Mouse (Mus musculus): ENCODE results near the gene Apc2.

The Apc2 gene

DNA sequence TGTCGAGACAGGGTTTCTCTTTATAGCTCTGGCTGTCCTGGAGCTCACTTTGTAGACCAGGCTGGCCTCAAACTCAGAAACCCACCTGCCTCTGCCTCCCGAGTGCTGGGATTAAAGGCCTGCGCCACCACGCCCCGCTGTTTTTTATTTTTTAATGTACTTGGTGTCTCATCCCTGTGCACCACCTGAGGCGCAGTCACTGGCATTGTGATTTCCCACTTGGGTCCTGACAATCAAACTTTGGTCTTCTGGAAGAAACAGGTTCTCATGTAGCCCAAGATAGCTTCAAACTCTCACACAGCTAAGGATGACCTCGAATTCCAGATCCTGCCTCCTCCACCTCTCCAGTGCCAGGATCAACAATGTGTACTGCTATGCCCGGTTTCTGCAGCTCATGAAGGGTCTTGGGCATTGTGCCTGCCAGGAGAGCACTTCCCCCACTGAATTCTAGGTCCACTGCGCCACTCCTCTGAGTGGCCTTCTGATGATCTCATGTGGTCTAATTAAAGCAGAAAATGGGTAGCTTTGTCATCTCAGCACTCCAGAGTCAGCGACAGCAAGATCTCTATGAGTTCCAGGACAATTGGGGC is 32.9 kb upstream of the Apc2 start:
- peak; percentile 62 for DNase-seq

- DNase-seq: peak; percentile 100
These were observed 31.2 kb upstream of the Apc2 start for GRCm38 (mm10) chr10:80264341-80265148.

- DNase-seq: no peak
These were observed 30.7 kb upstream of the Apc2 start for GRCm38 (mm10) chr10:80265149-80265486.

GRCm38 (mm10) chr10:80270099-80270498 is 25.7 kb upstream of the Apc2 start:
- no peak for DNase-seq

GRCm38 (mm10) chr10:80270734-80271181 is 25.0 kb upstream of the Apc2 start:
- DNase-seq: peak; percentile 69

GRCm38 (mm10) chr10:80271186-80271843 is 24.5 kb upstream of the Apc2 start:
- no peak for DNase-seq

DNA sequence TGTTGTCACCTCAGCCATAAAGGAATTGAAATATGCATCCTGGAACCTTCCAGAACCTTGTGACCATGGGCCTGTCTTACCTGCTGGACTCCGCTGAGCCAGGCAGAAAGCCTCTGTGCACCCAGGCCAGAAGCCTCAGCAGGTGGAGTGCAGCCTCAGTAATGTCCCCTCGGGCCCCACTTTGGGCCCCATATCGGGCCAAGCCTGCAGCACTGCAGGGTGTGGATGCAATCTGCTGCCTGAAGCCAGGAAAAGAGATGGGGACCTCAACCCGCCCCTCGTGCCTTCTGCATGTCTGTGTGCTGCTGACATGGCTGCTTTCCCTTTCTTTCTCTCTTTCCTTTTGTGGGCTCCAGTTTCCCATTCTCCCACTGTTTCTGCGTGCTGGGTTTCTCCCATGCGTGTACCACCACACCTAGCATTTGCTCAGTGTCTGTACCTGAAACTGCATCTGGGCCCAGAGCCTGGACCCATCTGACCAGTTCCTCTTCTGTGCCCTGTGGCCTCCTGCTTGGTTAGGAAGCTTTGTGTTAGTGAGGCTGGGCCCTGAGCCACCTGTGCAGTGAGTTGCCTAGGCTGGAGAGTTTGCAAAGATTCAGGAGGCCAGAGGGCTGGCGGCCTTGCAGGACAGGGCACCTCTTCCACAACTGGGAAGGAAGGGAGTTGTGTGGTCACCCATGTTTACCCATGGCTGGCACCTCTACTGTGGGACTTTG is 23.7 kb upstream of the Apc2 start:
- DNase-seq: no peak

GRCm38 (mm10) chr10:80273847-80274246 is 21.9 kb upstream of the Apc2 start:
- no peak for DNase-seq

- no peak for DNase-seq
These were observed 19.5 kb upstream of the Apc2 start for GRCm38 (mm10) chr10:80276238-80276637.

- DNase-seq: no peak
These were observed 17.4 kb upstream of the Apc2 start for GRCm38 (mm10) chr10:80278390-80278789.

DNA sequence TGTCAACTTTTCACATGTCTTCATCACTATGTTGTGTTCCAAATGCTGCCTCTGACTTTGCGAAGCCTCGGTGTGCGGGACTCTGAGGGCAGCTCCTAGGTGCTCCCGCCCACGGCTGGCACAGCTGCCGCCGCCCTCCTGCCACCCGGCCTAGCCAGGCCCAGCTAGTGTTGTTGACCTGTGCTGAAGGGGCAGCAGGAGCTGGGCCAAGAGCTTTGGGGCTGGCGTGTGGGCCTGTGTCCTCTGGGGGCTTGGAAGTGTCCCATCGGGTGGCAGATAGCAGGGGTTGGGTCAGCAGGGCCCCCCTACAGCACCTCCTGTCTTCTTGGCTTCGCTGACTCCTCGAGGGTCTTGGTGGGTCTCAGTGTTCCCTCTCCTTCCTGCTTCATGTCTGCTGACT is 16.5 kb upstream of the Apc2 start:
- DNase-seq: no peak

GRCm38 (mm10) chr10:80281304-80281703 is 14.5 kb upstream of the Apc2 start:
- no peak for DNase-seq

DNA sequence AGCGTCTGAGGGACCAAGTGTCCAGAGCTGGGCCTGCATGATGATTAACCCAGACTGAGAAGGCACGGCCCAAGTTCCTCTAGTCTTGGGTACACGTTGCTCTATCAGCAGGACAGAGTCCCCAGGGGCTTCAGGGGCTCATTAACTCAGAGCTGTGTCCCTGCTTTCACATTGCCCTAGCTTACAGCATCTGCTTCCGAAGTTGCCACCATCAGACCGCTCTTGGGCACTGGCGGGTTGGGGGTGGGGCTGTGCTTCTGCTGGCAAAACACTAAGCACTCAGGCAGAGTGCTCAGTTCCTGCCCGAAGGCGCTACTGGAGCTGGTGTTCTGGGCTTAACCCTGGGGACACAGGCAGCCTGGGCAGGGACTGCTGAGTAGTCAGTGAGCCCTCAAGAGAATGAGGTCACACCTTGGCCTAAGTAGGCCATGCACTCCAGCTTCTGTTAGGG is 13.8 kb upstream of the Apc2 start:
- DNase-seq: peak; percentile 63

- no peak for DNase-seq
These were observed 13.0 kb upstream of the Apc2 start for GRCm38 (mm10) chr10:80282481-80283441.

DNA sequence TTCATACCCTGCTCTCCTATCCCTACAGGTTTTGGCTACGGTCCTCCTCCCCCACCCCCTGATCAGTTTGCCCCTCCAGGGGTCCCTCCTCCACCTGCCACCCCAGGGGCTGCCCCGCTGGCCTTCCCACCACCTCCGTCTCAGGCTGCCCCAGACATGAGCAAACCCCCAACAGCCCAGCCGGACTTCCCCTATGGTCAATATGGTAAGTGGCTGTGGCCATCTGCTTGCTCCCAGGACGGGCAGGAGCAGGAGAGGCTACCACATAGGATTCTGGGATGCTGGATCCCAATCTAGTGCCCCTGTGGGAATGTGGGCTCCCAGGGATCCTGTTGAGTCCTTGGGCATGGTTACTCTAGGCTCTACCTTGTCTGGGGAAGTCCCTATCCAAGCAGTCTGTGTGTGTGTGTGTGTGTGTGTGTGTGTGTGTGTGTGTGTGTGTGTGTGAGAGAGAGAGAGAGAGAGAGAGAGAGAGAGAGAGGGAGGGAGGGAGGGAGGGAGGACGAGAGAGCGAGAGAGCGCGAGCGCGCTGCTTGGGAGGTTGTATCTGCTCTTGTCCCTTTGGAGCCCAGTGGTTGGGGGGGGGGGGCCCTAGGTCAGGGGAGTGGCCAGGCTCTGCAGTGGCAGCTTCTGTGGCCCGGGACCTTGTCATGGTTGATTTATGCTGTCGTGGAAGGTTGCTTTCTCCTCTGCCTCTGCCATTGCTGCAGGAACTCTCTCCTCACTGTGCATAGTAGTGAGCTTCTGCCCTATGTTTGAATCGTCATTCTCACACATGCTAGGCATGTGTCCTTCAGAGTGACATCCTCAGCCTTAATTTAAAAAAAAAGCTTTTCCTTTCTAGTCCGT is 10.3 kb upstream of the Apc2 start:
- no peak for DNase-seq

DNA sequence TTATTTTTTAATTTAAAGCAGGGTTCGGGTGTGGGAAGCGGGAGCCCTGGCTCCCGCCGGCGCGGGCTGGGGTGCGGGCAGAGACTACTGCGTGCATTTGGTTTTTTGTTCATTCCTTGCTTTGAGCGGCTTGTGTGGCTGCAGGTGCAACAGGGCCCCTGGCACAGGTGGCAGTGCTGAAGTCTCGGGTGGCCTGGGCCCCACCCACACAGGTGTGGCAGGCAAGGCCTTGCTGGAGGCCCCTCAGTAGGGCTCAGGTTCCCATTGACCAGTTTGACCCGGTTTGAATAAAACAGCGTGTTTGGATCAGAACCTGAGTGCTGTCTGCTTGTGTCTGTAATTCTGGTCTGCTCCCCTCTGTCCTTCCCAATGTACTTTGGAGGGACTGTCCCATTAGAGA is 7.7 kb upstream of the Apc2 start:
- no peak for DNase-seq

GRCm38 (mm10) chr10:80288657-80289056 is 7.1 kb upstream of the Apc2 start:
- DNase-seq: no peak

GRCm38 (mm10) chr10:80292251-80293146 is 3.3 kb upstream of the Apc2 start, which contains the start of gene Rps15:
Gene Rps15, plus strand, starts transcription at chr10:80292453.
- peak; percentile 94 for DNase-seq

DNA sequence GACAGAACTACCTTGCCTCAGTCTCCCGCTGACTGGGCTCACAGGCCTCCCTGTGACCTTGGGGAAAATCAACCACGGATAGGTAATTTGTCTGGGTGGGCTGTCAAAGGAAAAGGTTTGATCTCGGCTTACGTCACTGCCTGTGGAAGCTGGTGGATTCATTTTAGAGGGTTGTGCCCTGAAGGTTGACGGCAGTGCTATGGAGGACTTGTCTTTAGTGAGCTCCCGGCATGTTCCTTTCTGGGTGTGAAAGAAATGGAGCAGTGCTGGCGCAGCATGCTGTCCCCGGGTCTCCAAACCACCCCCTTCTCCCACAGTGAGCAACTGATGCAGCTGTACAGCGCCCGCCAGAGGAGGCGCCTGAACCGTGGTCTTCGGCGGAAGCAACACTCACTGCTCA is 2.5 kb upstream of the Apc2 start:
- peak; percentile 44 for DNase-seq

GRCm38 (mm10) chr10:80294311-80294710 is 1.5 kb upstream of the Apc2 start:
- DNase-seq: no peak
